Mouse (Mus musculus) brain, embryonic 14.5 days (tissue): Measurements from ENCODE around the gene Drosha.

Experiments used
- CTCF ChIP-seq: fragments of 200-500 bp; IDR thresholded peaks from 2 replicates; pipeline ENCODE4 v1.5.1; 2012; ENCODE audit warnings: inconsistent platforms, mild to moderate bottlenecking, moderate library complexity, borderline replicate concordance; ENCODE audit not compliant: insufficient read depth, insufficient read length; ENCODE audit errors: extremely low read depth
- POLR2A ChIP-seq: fragments of 200-500 bp; IDR thresholded peaks from 2 replicates; pipeline ENCODE4 v1.6.1; 2012; ENCODE audit warnings: mild to moderate bottlenecking, inconsistent platforms, borderline replicate concordance; ENCODE audit not compliant: poor library complexity, insufficient read depth, insufficient read length, severe bottlenecking; ENCODE audit errors: extremely low read depth

GRCm38 (mm10) chr15:12812646-12813045, 12.0 kb upstream of the Drosha start:
- no peak for TF ChIP-seq CTCF
- TF ChIP-seq POLR2A: no peak
